ENCODE assay signal across 11 mouse cellular contexts in genomic region chr2:31948392-31948791, GRCm38 (mm10). TPM values are rescaled to one million over a fixed set of nuclear protein-coding genes. Genes with fewer than 3 reads are reported as not detected.
DNase-seq lines count a peak whose midpoint lies in the region; ATAC-seq and TF ChIP-seq lines count a peak whose summit lies in the region.
"Had no signal": no experiment of that assay in that cellular context is flagged by ENCODE, and none has a peak within 500 bp of the region (broad histone marks: within the 10 kb centered on the region; RNA-seq: fewer than 3 reads in every experiment).

No protein-coding gene starts in this region.

- H3K9me3 ChIP-seq in heart, embryonic 11.5 days (replicated peaks; ENCODE audit: control insufficient read depth, low read length) = no peaks in the 10 kb centered on the region
- H3K9me3 ChIP-seq in limb, embryonic 14.5 days (ENCODE audit: control insufficient read depth, low read length) = no peaks in the 10 kb centered on the region

- peaks cover 12% of the 10 kb centered on the region for H3K4me1 ChIP-seq in heart, embryonic 11.5 days (ENCODE audit: control insufficient read depth, insufficient read depth, low read length)
- peaks cover 12% of the 10 kb centered on the region for H3K4me1 ChIP-seq in limb, embryonic 14.5 days (ENCODE audit: control insufficient read depth, insufficient read depth, low read length)

- H3K36me3 ChIP-seq in heart, embryonic 11.5 days (ENCODE audit: control insufficient read depth, insufficient read depth, low read length) = no peaks in the 10 kb centered on the region
- 0 out of 2 replicates have a peak, but pooled peaks cover 4% of the 10 kb centered on the region for H3K36me3 ChIP-seq in limb, embryonic 14.5 days (ENCODE audit: control insufficient read depth, insufficient read depth, low read length)

- ATAC-seq in heart, embryonic 11.5 days (replicated peaks; ENCODE audit: insufficient number of reproducible peaks, low FRiP score, low TSS enrichment) = no peak
- no peak for ATAC-seq in limb, embryonic 14.5 days (ENCODE audit: low FRiP score, low read depth)
- ATAC-seq: CD4-positive, CD25-positive, alpha-beta regulatory T cell, adult 4 months; forebrain, embryonic 14.5 days had no signal

- no peak for TF ChIP-seq POLR2A in limb, embryonic 14.5 days (IDR thresholded peaks at IDR 0.05; ENCODE audit: borderline replicate concordance, extremely low read depth, insufficient read depth, insufficient read length)

- H3K4me2 ChIP-seq in heart, embryonic 11.5 days = no peak overlapping the region
- H3K4me2 ChIP-seq in limb, embryonic 14.5 days (replicated peaks; ENCODE audit: low read depth, low read length, severe bottlenecking) = no peak overlapping the region

- no peaks in the 10 kb centered on the region; the same call in 1 of the 2 replicates for H3K27me3 ChIP-seq in heart, embryonic 11.5 days (ENCODE audit: control insufficient read depth, insufficient read depth, low read length)
- no peaks in the 10 kb centered on the region for H3K27me3 ChIP-seq in limb, embryonic 14.5 days (ENCODE audit: control insufficient read depth, insufficient read depth, low read length)

- H3K4me3 ChIP-seq in heart, embryonic 11.5 days (ENCODE audit: low read depth, low read length) = no peak overlapping the region
- H3K4me3 ChIP-seq in limb, embryonic 14.5 days (replicated peaks; ENCODE audit: low read length) = no peak overlapping the region

- no peak overlapping the region for H3K27ac ChIP-seq in heart, embryonic 11.5 days (ENCODE audit: low read depth, low read length)
- no peak overlapping the region for H3K27ac ChIP-seq in limb, embryonic 14.5 days (replicated peaks; ENCODE audit: low read depth, low read length)

- WGBS in heart, embryonic 11.5 days (ENCODE audit: insufficient replicate concordance) = 71% methylated on average over 6 of the region's 6 CpGs
- WGBS in limb, embryonic 14.5 days = 77% methylated on average over 6 of the region's 6 CpGs

- DNase-seq in heart, adult 18-20 months = peak; percentile 54 to 78
- peak; percentile 39 for DNase-seq in R1 (ENCODE audit: low read depth, low spot score)
- DNase-seq in gastrocnemius, postnatal 25 days = peak; percentile 72
- DNase-seq in limb, embryonic 14.5 days (ENCODE audit: low spot score) = peak; percentile 37
- DNase-seq in cerebellum, postnatal 10 days = no peak
- DNase-seq in spleen, postnatal 36 days (ENCODE audit: low spot score in 2 of 2) = no peak
- DNase-seq in layer of hippocampus, postnatal 25 days (ENCODE audit: extremely low spot score in 1 of 2, low spot score in 1 of 2) = no peak
- DNase-seq: kidney, postnatal 14 days had no signal

- no peak overlapping the region for H3K9ac ChIP-seq in heart, embryonic 11.5 days (ENCODE audit: low read depth, low read length)
- H3K9ac ChIP-seq in limb, embryonic 14.5 days (ENCODE audit: low read depth, low read length, severe bottlenecking) = no peak overlapping the region

RNA-seq across cellular contexts. Expression of gene Aif1l, which starts 1.5 kb away (rescaled TPM):
- 1 to 10 TPM; 2.5 to 3.5 TPM for total RNA-seq in heart, adult 18-20 months (2021)
- polyA plus RNA-seq in heart, embryonic 11.5 days (2014; fragmentation: Nextera tagmentation; extraction: Ambion mirVana) = 83.7 and 101 TPM in 2 replicates
- total RNA-seq in gastrocnemius, postnatal 25 days (2021) = 1 to 10 TPM; 4.2 to 5.8 TPM
- 28.2 and 35.4 TPM in 2 replicates for polyA plus RNA-seq in limb, embryonic 14.5 days (2012; rRNA removed)
- polyA plus RNA-seq in limb, embryonic 14.5 days (2014; fragmentation: Nextera tagmentation; extraction: Ambion mirVana) = 32.3 and 44.7 TPM in 2 replicates
- 1 to 10 TPM; 6.0 to 7.9 TPM for total RNA-seq in layer of hippocampus, postnatal 25 days (2021)

RNA-seq across cellular contexts. Expression of gene Nup214, which starts 25.8 kb away (rescaled TPM):
- 10 to 100 TPM; 27.7 to 36.7 TPM for total RNA-seq in heart, adult 18-20 months (2021)
- polyA plus RNA-seq in heart, embryonic 11.5 days (2014; fragmentation: Nextera tagmentation; extraction: Ambion mirVana) = 53.5 and 54.0 TPM in 2 replicates
- total RNA-seq in gastrocnemius, postnatal 25 days (2021) = 10 to 100 TPM; 18.6 to 21.4 TPM
- polyA plus RNA-seq in limb, embryonic 14.5 days (2012; rRNA removed) = 41.3 and 48.2 TPM in 2 replicates
- polyA plus RNA-seq in limb, embryonic 14.5 days (2014; fragmentation: Nextera tagmentation; extraction: Ambion mirVana) = 65.2 and 70.7 TPM in 2 replicates
- total RNA-seq in layer of hippocampus, postnatal 25 days (2021) = 10 to 100 TPM; 49.3 to 63.5 TPM

Comparison
In these comparisons a context has a peak if more than half of its experiments do, and no peak if none do; other contexts are left out.
1. DNase-seq: peak in heart, adult 18-20 months (2 of 2), R1 (single experiment), gastrocnemius, postnatal 25 days (single experiment) and limb, embryonic 14.5 days (single experiment); none in cerebellum, postnatal 10 days (0 of 2), spleen, postnatal 36 days (0 of 2) and layer of hippocampus, postnatal 25 days (0 of 2).